Mouse (Mus musculus) layer of hippocampus, postnatal 36 days (tissue): ENCODE results near the gene Nat8f1. TPM values are rescaled to one million over a fixed set of nuclear protein-coding genes. Genes with fewer than 3 reads are reported as not detected.

Source experiments
- total RNA-seq, 2 experiments: library from RNA; stranded (reverse); gene quantifications; 2 replicates each; pipeline ENCODE4 v1.2.3; 2021

Nat8f1 gene
- total RNA-seq, 2 experiments from 2014 or later, result 29.1 to 32.0 TPM

Other genes with a start within 250 kb of the Nat8f1 start
- gene Nat8f7, start 202.5 kb downstream of the Nat8f1 start, total RNA-seq, result 1 to 10 TPM; 3.4 to 3.5 TPM
- gene Nat8f3, start 149.9 kb downstream of the Nat8f1 start, total RNA-seq, result 1 to 10 TPM; 2.3 to 2.4 TPM
- gene Nat8f6, start 94.7 kb downstream of the Nat8f1 start, total RNA-seq, result 1 to 10 TPM; 1.8 to 2.2 TPM
- gene Nat8f5, start 94.7 kb downstream of the Nat8f1 start, total RNA-seq, result 1 to 10 TPM; 7.5 to 7.6 TPM
- gene Nat8, start 83.6 kb downstream of the Nat8f1 start, total RNA-seq, result 1 to 10 TPM; 3.2 to 3.7 TPM
- 1 to 10 TPM; 2.4 to 2.8 TPM for gene Nat8f2, start 46.5 kb downstream of the Nat8f1 start, total RNA-seq
- 1 to 10 TPM; 6.9 to 8.0 TPM for gene Nat8f4, start 10.8 kb downstream of the Nat8f1 start, total RNA-seq
- gene Tprkb, start 3.8 kb downstream of the Nat8f1 start, total RNA-seq, result 10 to 100 TPM; 77.8 to 88.5 TPM
- gene Dusp11, start 46.0 kb upstream of the Nat8f1 start, total RNA-seq, result 100 to 1,000 TPM in 1 of 2 experiments, 10 to 100 TPM in 1; 87.0 to 106 TPM
- gene Figla, start 100.5 kb upstream of the Nat8f1 start, total RNA-seq, result not detected
- 100 to 1,000 TPM; 262 to 287 TPM for gene Add2, start 113.0 kb upstream of the Nat8f1 start, total RNA-seq